Mouse (Mus musculus): ENCODE measurements at regions not wholly inside any gene's neighbourhood (a gene's known extent, or its start where the extent isn't known, plus 50 kb on each side); places are given as distances from the start of the nearest gene placed in this dataset.

GRCm38 (mm10) chr17:10086132-10086531, 233.5 kb downstream of the Qk start:
- TF ChIP-seq CTCF (IDR thresholded peaks at IDR 0.05; ENCODE audit: low read depth, low read length): no peak
- TF ChIP-seq POLR2A (IDR thresholded peaks at IDR 0.05; ENCODE audit: borderline replicate concordance, low read depth, low read length): no peak
- no peaks in the 10 kb centered on the region for H3K4me1 ChIP-seq (ENCODE audit: control insufficient read depth, insufficient read depth, low read length)
- no peak overlapping the region for H3K4me3 ChIP-seq (ENCODE audit: insufficient read depth, low read length)
- no peak overlapping the region for H3K27ac ChIP-seq (ENCODE audit: insufficient read depth, low read depth, low read length)

GRCm38 (mm10) chr17:10081721-10082120, 237.9 kb downstream of the Qk start:
- Histone ChIP-seq H3K27ac (ENCODE audit: insufficient read depth, low read depth, low read length) (no peak overlapping the region), H3K4me3 (ENCODE audit: insufficient read depth, low read length) (no peak overlapping the region), H3K4me1 (ENCODE audit: control insufficient read depth, insufficient read depth, low read length) (no peaks in the 10 kb centered on the region)
- no peak for TF ChIP-seq CTCF (IDR thresholded peaks at IDR 0.05; ENCODE audit: low read depth, low read length)
- TF ChIP-seq POLR2A (IDR thresholded peaks at IDR 0.05; ENCODE audit: borderline replicate concordance, low read depth, low read length): no peak

- TF ChIP-seq POLR2A (IDR thresholded peaks at IDR 0.05; ENCODE audit: borderline replicate concordance, low read depth, low read length) (no peak), CTCF (IDR thresholded peaks at IDR 0.05; ENCODE audit: low read depth, low read length) (no peak)
- no peaks in the 10 kb centered on the region for H3K4me1 ChIP-seq (ENCODE audit: control insufficient read depth, insufficient read depth, low read length)
- no peak overlapping the region for H3K4me3 ChIP-seq (ENCODE audit: insufficient read depth, low read length)
- H3K27ac ChIP-seq (ENCODE audit: insufficient read depth, low read depth, low read length): no peak overlapping the region
These were observed 239.6 kb downstream of the Qk start for GRCm38 (mm10) chr17:10079853-10080650.

DNA sequence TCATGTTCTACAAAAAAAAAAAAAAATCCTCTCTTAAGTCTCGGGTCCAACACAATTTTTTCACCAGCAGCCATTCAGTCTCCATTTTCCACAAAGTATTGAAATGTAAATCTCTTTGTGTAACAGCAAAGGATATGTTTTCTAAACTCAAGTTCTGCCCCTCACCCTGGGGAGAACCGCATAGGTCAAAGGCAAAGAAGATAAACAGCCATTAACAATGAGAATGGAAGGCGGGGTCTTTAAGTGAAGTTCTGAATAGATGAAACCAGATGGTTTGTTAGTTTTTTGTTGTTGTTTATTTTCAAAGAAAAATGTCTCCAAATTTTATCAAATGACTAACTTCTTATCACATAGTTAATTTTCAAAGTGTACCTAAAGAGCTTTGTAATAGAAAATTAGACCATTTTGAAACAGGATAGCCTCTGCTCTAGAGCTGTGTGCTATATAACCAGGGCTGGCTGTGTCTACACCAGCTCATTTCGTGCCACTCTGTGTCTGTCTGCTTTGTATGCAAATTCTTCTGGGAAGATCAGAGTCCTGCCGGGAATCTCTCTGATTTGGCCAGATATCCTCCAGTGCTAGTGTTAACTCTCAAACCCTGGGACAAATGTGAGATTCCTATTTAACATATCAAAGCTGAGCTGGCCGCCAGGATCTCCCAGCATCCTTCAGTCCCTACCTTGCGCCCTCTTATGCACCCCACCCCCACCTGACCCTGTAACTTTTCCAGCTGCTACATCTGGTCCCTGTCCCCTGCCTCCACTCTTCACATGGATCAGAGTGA, 240.9 kb downstream of the Qk start:
- no peaks in the 10 kb centered on the region for H3K4me1 ChIP-seq (ENCODE audit: control insufficient read depth, insufficient read depth, low read length)
- TF ChIP-seq CTCF (IDR thresholded peaks at IDR 0.05; ENCODE audit: low read depth, low read length): no peak
- TF ChIP-seq POLR2A (IDR thresholded peaks at IDR 0.05; ENCODE audit: borderline replicate concordance, low read depth, low read length): no peak
- no peak overlapping the region for H3K4me3 ChIP-seq (ENCODE audit: insufficient read depth, low read length)
- no peak overlapping the region for H3K27ac ChIP-seq (ENCODE audit: insufficient read depth, low read depth, low read length)

- TF ChIP-seq CTCF (IDR thresholded peaks at IDR 0.05; ENCODE audit: low read depth, low read length): no peak
- no peak for TF ChIP-seq POLR2A (IDR thresholded peaks at IDR 0.05; ENCODE audit: borderline replicate concordance, low read depth, low read length)
- Histone ChIP-seq H3K27ac (ENCODE audit: insufficient read depth, low read depth, low read length) (no peak overlapping the region), H3K4me3 (ENCODE audit: insufficient read depth, low read length) (no peak overlapping the region), H3K4me1 (ENCODE audit: control insufficient read depth, insufficient read depth, low read length) (no peaks in the 10 kb centered on the region)
These were observed 246.4 kb downstream of the Qk start for GRCm38 (mm10) chr17:10073301-10073700.

- TF ChIP-seq POLR2A (IDR thresholded peaks at IDR 0.05; ENCODE audit: borderline replicate concordance, low read depth, low read length) (no peak), CTCF (IDR thresholded peaks at IDR 0.05; ENCODE audit: low read depth, low read length) (no peak)
- no peak overlapping the region for H3K4me3 ChIP-seq (ENCODE audit: insufficient read depth, low read length)
- H3K27ac ChIP-seq (ENCODE audit: insufficient read depth, low read depth, low read length): no peak overlapping the region
- H3K4me1 ChIP-seq (ENCODE audit: control insufficient read depth, insufficient read depth, low read length): no peaks in the 10 kb centered on the region
These were observed 250.4 kb downstream of the Qk start for GRCm38 (mm10) chr17:10069251-10069650.

DNA sequence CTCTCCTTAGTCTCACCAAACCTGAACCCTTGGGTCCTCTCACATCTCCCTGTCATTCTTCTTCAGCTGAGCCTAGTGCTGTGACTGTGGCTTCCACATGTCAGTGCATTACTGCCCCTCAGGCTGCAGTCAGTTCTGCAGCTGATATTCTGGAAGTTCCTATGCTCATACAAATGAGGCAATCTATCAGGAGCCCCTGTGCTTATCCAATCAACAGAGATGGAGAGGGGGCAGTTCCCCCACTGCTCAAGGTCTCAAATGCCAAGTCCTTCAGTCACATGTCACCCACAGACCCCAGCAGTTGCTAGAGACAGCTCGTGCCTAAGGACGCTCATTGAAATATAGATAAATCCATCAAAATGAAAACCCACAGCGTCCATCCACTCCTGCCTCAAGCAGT, 254.5 kb downstream of the Qk start:
- TF ChIP-seq POLR2A (IDR thresholded peaks at IDR 0.05; ENCODE audit: borderline replicate concordance, low read depth, low read length) (no peak), CTCF (IDR thresholded peaks at IDR 0.05; ENCODE audit: low read depth, low read length) (no peak)
- H3K27ac ChIP-seq (ENCODE audit: insufficient read depth, low read depth, low read length): no peak overlapping the region
- no peak overlapping the region for H3K4me3 ChIP-seq (ENCODE audit: insufficient read depth, low read length)
- H3K4me1 ChIP-seq (ENCODE audit: control insufficient read depth, insufficient read depth, low read length): no peaks in the 10 kb centered on the region

- no peak overlapping the region for H3K4me3 ChIP-seq (ENCODE audit: insufficient read depth, low read length)
- H3K27ac ChIP-seq (ENCODE audit: insufficient read depth, low read depth, low read length): no peak overlapping the region
- TF ChIP-seq CTCF (IDR thresholded peaks at IDR 0.05; ENCODE audit: low read depth, low read length): no peak
- TF ChIP-seq POLR2A (IDR thresholded peaks at IDR 0.05; ENCODE audit: borderline replicate concordance, low read depth, low read length): no peak
- H3K4me1 ChIP-seq (ENCODE audit: control insufficient read depth, insufficient read depth, low read length): no peaks in the 10 kb centered on the region
These were observed 257.0 kb downstream of the Qk start for GRCm38 (mm10) chr17:10062546-10063100.

DNA sequence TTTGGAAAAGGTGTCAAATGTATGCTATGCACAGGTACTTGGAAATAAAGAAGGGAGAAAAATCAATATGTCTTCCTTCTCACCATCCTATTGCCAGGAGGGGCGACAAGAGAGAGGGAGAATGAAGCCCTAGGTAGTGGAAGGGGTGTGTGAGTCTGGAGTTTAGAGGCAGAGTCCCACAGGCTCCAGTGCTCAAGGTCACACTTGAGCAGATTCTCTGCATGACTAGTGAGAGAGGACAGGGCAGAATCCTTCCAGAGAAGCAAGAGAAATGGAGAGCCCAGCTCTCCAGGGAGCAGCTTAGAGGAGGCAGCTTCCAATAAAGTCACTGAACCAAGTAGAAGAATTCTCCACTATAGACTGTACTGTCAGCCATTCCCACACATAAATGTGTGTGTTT, 261.9 kb downstream of the Qk start:
- H3K4me1 ChIP-seq (ENCODE audit: control insufficient read depth, insufficient read depth, low read length): no peaks in the 10 kb centered on the region
- TF ChIP-seq POLR2A (IDR thresholded peaks at IDR 0.05; ENCODE audit: borderline replicate concordance, low read depth, low read length) (no peak), CTCF (IDR thresholded peaks at IDR 0.05; ENCODE audit: low read depth, low read length) (no peak)
- no peak overlapping the region for H3K4me3 ChIP-seq (ENCODE audit: insufficient read depth, low read length)
- H3K27ac ChIP-seq (ENCODE audit: insufficient read depth, low read depth, low read length): no peak overlapping the region

- Histone ChIP-seq H3K4me3 (ENCODE audit: insufficient read depth, low read length) (no peak overlapping the region), H3K4me1 (ENCODE audit: control insufficient read depth, insufficient read depth, low read length) (no peaks in the 10 kb centered on the region), H3K27ac (ENCODE audit: insufficient read depth, low read depth, low read length) (no peak overlapping the region)
- no peak for TF ChIP-seq POLR2A (IDR thresholded peaks at IDR 0.05; ENCODE audit: borderline replicate concordance, low read depth, low read length)
- no peak for TF ChIP-seq CTCF (IDR thresholded peaks at IDR 0.05; ENCODE audit: low read depth, low read length)
These were observed 263.6 kb downstream of the Qk start for GRCm38 (mm10) chr17:10056096-10056495.
